Mouse (Mus musculus) liver, adult 10 weeks (tissue): ENCODE measurements around the gene Tmem232. TPM values are rescaled to one million over a fixed set of nuclear protein-coding genes. Genes with fewer than 3 reads are reported as not detected.

Experiments used
- polyA plus RNA-seq: library from polyadenylated mRNA; stranded (reverse); fragments of 350-450 nt; fragmentation: Illumina TruSeq; extraction: RNeasy Lipid Tissue Mini Kit (QIAGEN cat#74804); gene quantifications from one replicate; pipeline ENCODE4 v1.2.3, GENCODE M21; 2014; ENCODE audit warnings: low read depth, low replicate concordance

Tmem232 gene
- polyA plus RNA-seq = not detected

DNA sequence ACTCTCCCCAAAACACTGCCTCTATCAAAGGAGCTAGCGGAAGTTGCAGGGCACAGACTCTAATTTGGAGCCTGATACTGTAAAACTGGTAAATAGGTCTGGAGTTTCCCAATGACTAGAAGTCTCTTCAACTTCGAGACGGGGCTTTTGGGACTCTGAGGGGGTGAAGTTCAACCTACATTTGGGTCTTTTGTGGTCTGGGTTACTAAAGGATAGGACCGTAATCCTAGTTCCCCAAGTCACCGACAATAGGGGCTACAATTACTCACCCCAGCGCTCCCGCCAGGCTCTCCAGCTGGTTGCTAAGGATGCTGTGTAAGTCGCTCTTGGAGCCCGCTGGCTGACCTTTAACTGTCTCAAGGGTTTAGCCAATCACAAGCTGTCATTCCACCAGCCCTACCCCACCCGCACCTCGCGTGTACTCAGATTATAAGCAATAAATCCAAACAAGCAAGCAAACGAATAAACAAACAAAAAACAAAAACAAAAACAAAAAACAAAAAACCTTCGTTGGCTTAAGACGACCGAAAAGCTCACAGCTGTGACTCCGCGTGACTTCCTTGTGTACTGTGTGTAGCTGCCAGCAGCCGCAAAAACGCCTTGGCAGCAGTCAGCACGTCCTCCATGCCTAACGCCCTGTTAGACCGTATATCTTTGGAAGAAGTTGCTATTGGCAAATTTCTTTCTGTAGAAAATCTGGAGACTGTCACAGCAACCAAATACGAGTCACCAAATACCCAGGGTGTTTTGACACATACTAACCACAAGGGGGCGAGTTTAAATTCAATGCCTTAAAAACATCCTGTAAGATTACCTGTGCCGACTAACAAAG lies at the start of gene Tmem232:
Gene Tmem232 (minus strand): TSS at position 342 of the 832 bp plus-strand sequence.

Other genes starting within 250 kb of the Tmem232 start
- gene Vapa, start 72.8 kb upstream of the Tmem232 start, polyA plus RNA-seq = 140 TPM
- gene Txndc2, start 101.4 kb upstream of the Tmem232 start, polyA plus RNA-seq = not detected
- 3.3 TPM for gene Rab31, start 232.0 kb upstream of the Tmem232 start, polyA plus RNA-seq
- 12.6 TPM for gene Ppp4r1, start 241.8 kb upstream of the Tmem232 start, polyA plus RNA-seq